Mouse (Mus musculus) heart, adult 11 months (tissue): ENCODE data around the gene 9930104L06Rik.
A peak's percentile ranks its signal among the peaks of the same experiment; 100 is the strongest.
"Not testable (repeated sequence)": the region's sequence is repeated elsewhere in the genome, so short reads cannot be mapped to it uniquely, and the experiment has no call there.

Experiments used
- DNase-seq: peaks from one replicate; pipeline ENCODE4 v3.0.0; 2022

Gene 9930104L06Rik

DNA sequence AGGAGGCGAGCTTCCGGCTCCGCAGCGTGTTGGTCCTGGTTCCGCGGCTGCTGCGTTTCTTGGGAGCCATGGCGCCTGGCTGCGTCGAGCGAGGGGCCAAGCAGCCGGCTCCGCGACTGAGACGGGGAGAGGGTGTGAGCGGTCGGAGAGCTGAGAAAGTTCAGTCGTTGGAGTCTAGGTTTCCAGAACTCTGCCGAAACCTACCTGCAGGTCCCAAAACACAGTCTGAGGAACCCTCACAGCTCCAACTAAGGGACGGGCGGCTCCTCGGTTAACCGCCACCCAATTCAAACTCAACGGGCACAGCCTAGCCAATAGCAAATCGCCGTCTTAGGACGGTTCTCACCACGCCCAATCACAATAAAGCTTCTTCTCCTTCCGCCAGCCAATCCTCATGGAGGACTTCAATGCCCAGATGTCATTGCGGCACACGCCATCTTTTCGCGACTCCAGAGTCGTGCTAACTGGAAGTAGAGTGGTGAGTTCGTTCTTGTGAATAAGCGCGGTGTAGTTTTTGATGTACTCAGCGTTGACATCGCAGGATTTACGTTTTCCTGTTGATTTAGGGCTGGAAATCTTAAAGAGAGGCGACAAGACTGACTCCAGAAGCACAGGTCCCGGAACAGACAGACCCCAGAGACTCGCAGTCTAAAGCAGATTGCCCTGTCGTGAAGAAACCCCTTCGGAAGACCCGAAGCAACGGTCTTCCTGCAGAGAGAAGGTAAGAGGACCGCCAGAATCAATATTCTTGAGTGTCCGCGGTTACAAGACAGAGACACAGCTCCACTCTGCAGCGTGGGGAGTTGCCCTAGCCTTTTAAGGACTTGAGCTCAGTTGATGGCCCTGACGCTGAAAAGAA is at the start of gene 9930104L06Rik:
Gene 9930104L06Rik, plus strand, starts transcription at position 436 of the 859 bp plus-strand sequence.
- peak; percentile 100 for DNase-seq

DNA sequence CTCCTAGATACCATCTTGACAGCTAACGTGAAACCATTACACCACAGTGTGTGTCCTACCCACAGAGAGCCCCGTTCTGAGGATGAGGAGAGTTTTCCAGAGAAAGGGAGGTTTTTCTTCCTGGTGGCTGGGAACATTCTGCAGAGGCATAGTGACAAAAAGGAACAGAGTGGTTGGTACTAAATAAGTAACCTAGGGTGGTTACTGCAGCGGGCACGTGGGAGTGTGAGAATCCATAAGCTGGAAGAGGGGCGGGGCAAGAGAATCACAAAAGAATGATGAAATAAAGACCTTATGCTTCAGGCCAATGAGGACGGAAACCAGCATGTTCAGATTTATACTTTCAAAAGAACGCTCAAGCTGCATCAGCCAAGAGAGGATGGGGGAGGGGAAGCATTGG is 48.1 kb upstream of the 9930104L06Rik start:
- DNase-seq: no peak

DNA sequence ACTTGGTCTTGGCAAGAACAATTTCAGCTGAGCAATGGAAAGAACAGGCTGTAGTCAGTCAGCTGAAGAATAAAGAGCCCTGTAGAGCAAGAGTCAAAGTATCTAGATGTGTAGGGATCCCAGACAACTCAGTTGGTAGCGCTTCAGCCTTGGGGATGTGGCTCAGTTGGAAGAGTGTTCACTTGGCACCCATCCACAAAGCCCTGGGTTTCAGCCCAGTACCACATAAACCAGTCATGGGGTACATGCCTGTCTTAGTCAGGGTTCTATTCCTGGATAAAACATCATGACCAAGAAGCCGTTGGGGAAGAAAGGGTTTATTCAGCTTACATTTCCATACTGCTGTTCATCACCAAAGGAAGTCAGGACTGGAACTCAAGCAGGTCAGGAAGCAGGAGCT is 46.9 kb upstream of the 9930104L06Rik start:
- no peak for DNase-seq

DNA sequence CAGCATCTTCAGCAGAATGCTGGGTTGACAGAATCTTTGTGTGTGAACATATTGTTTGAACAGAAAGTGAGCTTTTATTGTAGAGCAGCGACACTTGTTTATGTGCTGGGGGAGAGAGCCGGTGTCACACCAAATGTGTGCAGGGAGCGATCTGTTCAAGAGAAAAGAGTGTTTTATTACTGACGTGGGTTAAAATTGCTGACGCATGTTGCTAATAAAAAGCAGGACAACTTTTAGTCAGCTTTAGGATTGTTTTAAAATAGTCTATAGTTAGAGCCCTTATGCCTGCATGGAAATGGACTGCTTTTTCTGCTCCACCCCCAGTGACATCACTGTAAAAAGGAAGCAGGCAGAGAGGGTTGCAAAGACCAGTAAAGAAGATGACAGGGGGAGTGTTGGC is 46.0 kb upstream of the 9930104L06Rik start:
- no peak for DNase-seq

DNA sequence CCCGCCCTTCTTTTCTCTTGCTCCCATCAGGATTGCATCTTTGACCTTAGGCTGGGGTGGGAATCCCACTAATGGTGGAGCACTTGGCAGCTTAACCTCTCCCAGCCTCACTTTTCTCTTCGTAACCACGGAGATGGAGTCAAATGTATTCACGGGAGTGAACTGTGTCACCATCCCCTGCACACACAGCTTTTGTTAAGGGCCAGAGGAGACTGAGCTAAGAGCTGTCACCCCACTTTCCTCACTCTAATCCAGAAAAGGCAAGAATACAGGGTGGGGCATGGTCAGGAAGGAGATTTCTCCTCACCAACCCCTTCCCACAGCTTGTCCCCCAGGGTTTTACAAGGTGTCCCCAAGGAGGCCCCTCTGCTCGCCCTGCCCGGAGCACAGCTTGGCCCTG is 43.1 kb upstream of the 9930104L06Rik start:
- DNase-seq: no peak

DNA sequence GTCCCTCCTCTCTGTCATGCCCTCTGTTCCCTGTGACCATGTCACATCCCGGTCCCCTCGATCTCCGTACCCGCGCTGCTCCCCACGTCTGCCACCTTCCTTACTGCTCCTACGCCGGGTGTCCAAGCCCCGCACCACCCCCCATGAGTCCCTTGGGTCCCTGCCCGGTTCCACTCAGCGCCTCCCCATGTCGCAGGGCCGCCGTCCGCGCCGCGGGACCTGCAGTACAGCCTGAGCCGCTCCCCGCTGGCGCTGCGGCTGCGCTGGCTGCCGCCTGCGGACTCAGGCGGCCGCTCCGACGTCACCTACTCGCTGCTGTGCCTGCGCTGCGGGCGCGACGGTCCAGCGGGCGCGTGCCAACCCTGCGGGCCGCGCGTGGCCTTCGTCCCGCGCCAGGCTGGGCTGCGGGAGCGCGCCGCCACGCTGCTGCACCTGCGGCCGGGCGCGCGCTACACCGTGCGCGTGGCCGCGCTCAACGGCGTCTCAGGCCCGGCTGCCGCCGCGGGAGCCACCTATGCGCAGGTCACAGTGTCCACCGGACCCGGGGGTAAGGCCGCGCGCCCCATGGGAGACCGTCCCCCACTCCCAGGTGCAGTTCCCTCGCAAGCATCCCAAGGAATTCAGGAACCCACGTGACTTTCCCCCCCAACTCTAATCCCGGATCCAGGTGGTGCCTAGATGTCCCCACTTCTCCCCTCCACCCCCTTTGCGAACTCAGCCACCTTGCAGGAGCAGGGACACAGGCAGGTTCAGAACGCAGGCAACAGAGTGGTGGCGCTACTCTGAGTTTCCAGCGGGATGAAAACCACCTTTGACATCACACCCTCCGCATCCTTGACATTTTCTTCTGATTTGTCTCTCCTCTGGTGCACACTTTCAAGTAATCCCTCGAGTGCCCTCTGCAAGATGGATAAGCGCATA is 42.1 kb upstream of the 9930104L06Rik start:
- DNase-seq: no peak

DNA sequence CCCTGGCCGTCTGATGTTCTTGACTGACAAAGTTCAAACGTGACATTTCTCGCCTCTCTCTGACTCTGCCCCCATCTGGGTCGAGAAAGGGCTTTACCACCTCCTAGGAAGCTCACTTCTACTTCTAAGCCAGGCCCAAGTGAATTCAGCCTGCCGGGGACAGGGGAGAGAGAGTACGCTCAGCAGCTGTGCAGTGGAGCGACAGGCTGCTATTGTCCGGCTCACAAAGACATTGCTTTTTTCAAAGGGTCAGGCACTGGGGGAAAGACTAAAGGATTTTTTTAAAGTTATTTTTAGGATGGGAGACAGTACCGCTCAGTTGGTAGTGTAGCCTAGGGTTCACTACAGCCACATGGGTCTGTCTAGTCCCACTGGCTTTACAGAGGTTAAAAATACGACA is 38.4 kb upstream of the 9930104L06Rik start:
- DNase-seq: no peak

DNA sequence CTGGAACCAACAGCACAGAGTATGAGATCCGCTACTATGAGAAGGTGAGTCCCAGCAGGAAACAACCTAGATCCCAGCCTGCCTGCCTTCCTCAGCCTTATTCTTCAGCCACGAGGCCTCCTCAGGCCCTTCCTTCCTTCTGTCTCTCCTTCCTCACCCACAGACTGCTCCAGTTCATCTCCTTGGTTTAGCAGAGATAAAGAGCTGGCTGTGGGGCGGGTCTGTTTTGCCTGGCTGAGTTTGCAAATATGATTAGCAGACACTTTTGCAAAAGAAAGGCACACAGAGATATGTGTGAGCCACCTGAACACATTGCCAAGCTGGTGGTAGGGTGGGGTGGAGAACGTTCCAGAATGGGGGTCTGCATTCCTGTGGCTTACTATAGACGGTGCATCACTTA is 36.9 kb upstream of the 9930104L06Rik start:
- no peak for DNase-seq

DNA sequence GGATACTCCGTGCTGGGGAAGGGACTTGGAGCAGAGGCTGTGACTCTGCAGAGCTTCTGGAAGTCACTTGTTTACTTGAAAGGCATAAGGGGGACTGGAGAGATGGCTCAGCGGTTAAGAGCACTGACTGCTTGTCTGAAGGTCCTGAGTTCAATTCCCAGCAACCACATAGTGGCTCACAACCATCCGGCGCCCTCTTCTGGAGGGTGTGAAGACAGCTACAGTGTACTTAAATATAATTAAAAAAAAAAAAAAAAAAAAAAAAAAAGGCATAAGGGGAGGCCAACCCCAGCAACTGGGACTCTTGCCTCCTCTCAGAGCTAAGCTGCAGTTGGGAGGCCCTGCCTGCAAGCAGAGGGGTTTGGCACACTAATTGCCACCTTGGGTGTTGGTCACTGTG is 31.4 kb upstream of the 9930104L06Rik start:
- no peak for DNase-seq

DNA sequence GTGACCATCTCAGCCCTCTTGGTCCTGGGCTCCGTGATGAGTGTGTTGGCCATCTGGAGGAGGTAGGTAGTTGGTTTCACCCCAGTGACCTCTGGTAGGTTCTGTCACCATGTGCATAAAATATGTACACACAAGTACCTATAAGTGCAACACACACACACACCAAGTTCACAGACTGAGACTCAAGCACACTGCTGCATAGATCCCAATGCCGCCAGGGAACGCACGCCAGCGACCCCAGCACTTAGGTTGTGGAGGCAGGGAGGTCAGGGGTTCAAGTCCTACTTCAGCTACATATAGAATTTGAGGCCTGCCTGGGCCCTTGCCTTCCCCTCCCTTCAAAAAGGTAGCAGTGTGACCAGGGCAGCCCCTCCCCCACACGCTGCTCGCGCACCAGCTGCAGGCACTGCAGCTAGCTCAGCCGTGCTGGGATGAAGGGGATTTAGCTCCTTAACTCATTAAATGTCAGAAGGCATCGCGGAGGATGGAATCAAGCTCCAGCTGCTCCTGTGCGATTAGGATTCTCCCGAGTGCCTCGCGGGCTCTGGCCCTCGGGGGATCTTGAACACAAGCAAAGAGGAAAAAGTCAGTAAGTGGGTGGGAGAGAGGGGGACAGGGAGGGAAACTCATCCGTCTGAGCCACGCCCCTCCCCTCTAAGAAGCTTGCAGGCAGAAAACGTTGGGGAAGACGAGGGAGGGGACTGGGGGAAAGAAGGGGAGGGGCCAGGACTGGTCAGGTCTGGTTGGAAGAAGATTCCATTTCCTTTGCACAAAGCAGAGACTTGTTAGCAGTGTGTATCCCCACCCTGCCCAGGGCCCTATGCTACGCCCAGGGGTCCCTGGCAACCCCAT is 30.7 kb upstream of the 9930104L06Rik start:
- DNase-seq: no peak

DNA sequence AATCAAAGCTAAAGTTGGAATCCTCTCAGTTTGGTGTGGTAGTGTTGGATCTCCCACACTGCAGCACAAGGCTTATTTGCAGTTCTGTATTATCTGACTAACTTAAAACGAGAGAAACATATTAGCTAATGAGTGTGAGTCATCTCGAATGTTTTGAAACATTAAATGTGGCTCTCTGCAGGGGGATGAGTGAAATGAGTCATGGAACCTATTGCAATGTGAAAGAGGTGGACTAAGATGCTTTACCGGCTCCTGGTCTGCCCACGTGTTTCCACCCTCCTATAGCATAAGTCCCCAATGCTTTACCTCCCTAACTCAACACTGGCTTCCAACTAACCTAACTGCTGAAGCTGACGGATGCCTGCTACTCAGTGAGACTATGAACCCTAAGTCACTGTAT is 8.7 kb upstream of the 9930104L06Rik start:
- DNase-seq: no peak

DNA sequence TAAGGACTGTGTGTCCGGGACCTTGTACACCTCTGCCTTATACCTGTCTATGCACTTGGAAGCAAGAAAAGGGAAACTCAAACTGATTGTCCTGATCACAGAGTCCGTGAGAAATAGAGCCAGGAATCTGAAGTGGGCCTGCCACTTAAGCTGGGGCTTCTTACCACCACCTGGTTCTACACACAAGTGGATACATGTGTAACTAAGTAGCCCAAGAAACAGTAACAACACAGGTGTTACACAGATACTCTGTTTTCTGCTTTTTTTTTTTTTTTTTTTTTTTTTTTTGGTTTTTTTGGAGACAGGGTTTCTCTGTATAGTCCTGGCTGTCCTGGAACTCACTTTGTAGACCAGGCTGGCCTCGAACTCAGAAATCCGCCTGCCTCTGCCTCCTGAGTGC is 2.4 kb downstream of the 9930104L06Rik start, which contains the start of gene Cdca8:
Gene Cdca8, minus strand, starts transcription at position 101 of the 400 bp plus-strand sequence.
- DNase-seq: not testable (repeated sequence)

DNA sequence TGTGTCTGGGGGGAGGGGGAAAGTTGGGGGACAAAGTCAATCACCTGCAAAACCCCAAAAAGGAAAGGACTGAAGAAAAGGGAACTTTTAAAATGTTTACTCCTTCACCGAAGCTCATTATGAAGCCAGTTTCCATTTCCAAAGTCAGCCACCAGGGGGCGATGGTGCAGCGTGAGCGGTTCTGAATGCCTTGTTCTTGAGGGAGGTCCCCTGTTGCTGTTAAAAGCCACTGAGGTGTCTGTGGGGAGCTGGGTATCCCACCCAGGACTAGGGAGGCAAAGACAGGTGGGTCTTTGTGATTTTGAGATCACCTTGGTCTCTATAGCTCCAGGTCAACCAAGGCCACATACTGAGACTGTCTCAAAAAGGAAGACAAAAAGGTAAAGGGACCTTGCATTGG is 6.2 kb downstream of the 9930104L06Rik start:
- DNase-seq: peak; percentile 90

DNA sequence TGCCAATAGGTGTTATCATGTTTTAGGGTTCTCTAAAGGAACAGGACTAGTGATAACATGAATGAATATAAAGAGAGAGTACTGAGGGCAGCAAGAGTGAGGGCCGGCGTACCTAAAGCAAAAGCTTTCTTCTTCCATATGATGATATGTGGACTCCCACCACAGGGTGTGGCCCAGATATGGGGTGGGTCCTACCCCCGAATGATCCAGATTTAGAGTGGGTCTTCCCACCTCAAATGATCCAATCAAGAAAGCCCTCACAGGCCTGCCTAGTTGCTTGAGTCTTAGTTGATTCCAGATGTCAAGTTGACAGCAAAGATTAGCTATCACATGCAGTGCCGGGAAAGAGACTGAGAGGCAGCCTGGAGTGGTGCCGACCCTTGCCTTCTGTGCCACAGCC is 6.9 kb downstream of the 9930104L06Rik start:
- peak; percentile 81 for DNase-seq

DNA sequence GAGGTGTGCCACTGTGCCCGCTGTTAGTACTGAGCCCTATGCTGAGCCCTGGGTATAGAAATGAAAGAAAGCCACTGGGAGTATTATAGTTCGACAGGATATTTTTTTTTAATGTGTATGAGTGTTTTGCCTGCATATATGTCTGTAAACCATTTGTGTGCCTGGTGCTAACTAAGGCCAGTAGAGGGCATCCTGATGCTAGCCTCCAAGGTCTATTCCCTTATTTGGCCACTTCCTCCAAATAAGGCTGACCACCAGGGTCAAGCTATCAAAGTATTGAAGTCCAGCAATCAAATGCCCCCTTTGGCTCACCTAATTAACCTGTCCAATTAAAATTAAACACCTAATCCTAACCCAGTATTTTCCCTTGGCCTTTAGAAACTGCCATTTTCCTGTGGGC is 8.1 kb downstream of the 9930104L06Rik start:
- no peak for DNase-seq

DNA sequence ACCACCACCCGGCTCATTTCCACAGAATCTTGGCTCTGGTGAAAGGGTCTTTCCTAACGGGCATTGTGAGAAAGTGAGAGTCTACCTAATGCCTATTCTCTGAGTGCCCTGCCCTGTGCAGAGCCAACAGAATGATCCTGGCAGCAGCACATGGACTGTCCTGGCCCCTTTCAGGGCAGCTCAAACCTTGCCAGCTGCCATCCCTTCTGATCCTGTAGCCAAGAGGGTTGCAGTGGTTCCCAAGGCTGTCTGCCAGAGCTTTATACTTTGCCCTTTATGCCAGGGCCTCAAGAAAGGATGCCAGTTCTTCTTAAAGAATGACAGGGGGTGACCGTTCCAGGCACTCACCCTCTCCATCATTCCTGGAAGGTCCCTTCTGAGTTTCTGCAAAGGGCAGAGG is 12.6 kb downstream of the 9930104L06Rik start:
- peak; percentile 79 for DNase-seq

DNA sequence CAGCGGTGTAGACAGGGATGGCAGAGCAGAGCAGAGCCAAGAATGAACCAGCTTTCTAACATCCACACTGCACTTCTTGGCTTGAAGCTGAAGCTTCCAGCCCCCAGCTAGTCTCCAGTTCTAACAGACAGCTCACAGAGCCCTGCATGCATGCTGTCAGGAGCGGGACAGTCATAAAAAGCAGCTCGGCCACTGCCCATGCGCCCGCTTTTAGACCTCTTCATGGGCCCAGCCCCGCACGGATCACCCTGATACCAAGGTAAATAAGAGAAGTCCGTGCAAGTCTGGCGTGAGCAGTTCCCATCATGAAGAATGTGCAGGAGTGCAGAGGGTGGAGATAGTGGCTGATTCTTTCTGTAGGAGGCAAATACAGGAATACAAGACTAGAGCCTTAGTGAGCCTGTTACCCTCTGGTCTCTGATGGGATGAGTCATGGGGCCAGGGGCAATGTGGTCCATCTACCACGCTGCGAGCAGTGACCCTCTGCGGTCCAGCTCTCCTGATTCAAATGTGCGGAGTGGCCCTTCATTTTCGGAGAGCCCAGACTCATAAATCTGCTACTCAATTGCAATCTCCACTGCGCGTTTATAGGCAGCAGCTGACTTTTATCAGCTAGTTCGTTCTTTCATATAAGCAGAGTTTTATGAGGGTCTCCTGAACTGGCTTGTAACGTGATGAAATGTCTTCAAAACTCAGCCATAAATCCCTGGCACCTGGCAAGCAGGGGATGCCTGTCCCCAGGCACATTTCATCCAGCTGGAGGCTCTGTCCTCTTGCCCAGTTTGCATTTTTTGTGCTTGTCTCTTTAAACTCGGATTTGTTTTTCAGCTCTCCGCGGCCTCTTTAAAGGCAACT is 13.6 kb downstream of the 9930104L06Rik start:
- DNase-seq: peak; percentile 86

DNA sequence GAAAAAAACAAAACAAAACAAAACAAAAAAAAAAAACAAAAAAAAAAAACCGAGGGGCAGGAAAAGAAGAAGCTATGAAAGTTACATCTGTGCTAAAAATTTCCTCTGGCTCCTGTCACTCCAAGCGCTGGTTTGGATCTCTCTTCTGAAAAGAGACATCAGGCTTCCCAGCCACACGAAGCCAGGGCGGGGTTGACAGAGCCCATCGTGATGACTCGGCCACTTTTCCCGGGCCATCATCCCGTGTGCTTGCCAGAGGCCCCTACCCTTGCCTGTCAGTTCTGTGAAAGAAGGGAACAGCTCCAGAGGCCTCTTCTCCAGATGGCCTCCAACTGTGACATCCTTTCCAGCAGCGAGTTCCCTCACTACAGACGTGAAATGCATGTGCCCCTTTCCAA is 14.2 kb downstream of the 9930104L06Rik start:
- DNase-seq: no peak

DNA sequence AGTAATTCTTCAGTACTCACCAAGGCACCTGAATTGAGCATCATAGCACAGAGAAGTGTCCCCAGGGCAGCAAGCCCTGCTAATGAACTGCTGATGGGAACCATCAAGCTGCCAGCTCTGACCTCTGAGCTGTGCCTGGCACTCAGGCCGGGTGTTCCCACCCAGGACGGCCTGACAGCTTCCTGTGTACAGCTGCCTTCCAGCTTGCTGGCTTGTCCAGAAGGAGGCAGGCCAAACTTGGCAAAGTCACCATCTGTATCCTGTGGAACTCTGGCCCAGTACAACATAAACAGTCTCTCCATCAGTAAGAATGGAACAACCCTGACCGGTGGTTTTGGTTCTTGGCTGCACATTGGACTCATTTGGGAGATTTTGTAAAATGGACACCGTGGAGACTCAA is 16.7 kb downstream of the 9930104L06Rik start:
- peak; percentile 92 for DNase-seq

DNA sequence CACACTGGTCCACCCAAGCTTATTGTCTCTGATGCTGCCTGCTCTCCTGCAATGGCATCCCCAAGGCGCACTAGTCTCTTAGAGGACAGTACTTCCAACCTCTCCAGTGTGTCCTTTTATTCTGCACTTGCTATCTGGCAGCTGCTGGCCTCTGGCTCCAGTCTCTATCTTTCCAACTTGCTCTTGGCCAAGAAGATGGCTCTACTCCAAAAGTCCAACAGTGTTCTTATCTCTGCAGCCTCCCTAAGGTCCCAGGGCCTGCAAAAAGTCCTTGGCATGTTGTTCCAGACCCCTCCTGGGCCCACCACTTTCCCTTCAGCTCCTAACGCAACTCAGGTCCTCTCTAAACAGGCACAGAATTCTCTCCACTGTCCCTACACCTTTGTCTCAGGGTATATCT is 20.4 kb downstream of the 9930104L06Rik start:
- peak; percentile 93 for DNase-seq

DNA sequence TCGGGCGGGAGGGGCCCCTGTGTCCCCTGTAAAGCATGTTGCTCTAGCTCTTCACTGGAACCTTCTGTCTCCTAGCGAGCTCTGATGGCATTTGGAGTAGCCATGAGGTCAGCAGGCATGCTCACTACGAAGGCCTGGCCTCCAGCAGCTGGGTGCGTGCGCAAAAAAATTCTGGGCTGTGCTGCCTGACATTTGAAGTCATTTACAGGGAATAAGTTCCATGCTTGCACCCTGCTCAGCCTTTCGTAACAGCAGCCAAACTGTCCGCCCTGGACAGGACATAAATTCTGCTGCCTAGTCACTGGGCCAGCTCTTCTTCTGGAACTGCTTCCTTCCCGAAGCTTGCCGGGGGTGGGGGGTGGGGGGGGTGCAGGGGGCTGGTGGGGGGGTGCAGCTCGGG is 22.2 kb downstream of the 9930104L06Rik start:
- DNase-seq: peak; percentile 97

DNA sequence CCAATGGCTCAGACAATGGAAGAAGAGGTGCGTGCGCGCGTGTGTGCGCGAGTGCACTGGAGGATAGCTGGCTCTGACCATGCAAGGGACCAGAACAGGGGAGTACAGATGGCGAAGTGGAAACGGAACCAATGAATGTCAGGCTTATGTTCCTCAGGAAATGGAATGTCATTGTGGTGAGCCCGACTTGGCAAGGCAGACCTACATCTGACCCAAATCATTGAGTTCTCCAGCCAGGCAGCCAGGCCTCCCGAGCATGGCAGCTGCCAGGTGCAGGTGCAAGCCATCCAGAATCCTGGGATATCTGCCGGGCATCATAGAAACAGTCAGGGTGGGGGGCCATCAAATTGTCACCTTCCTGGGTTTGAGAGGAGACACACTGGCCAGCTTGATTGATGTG is 24.1 kb downstream of the 9930104L06Rik start:
- peak; percentile 84 for DNase-seq
